Mouse (Mus musculus): ENCODE results near the gene BC048403. TPM values are rescaled to one million over a fixed set of nuclear protein-coding genes. Genes with fewer than 3 reads are reported as not detected.
"Not testable (repeated sequence)": the region's sequence is repeated elsewhere in the genome, so short reads cannot be mapped to it uniquely, and the experiment has no call there.

The BC048403 gene
- polyA plus RNA-seq, 1 experiment from 2014 or later: 2.8 TPM

DNA sequence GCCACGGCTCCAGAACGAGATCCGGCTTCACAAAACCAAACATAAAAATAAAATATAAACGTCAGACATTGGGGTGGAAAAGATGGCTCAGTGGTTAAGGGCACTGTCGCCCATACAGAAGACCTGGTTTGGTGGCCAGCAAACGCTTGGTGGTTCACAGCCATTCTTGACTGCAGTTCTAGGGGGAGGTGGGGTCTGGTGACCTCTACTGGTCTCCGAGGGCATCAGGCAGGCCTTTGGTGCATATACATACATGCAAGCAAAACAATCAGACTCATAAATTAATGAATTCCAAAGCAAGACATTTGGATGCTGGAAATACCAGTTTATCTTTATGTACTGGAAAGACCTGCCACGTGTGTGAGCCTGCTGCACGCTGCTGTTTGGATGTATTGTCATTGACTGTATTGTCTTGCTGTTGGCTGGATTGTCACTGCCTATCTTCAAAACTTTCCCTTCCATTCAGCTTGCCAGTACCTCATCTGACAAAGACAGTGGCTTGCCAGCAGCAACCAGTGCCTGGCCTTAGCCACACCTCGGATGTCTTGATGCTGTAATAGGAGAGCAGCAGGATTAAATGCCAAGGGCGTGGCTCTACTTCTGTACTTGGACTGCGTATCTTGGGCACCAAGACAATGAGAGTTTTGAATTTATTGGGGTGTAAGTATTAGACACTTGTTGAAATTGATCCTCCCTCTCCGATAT lies 24.9 kb downstream of the BC048403 start:
- no peaks in the 10 kb centered on the region for H3K27me3 ChIP-seq (replicated peaks; ENCODE audit: low read depth, poor library complexity, severe bottlenecking)
- DNase-seq (ENCODE audit: low spot score): no peak
- no peak overlapping the region for H3K4me3 ChIP-seq
- H3K4me1 ChIP-seq: no peaks in the 10 kb centered on the region
- no peaks in the 10 kb centered on the region for H3K36me3 ChIP-seq (replicated peaks)
- H3K9me3 ChIP-seq: no peaks in the 10 kb centered on the region
- WGBS: 84% methylated on average over 13 of the region's 13 CpGs
- no peak overlapping the region for H3K27ac ChIP-seq (replicated peaks)

DNA sequence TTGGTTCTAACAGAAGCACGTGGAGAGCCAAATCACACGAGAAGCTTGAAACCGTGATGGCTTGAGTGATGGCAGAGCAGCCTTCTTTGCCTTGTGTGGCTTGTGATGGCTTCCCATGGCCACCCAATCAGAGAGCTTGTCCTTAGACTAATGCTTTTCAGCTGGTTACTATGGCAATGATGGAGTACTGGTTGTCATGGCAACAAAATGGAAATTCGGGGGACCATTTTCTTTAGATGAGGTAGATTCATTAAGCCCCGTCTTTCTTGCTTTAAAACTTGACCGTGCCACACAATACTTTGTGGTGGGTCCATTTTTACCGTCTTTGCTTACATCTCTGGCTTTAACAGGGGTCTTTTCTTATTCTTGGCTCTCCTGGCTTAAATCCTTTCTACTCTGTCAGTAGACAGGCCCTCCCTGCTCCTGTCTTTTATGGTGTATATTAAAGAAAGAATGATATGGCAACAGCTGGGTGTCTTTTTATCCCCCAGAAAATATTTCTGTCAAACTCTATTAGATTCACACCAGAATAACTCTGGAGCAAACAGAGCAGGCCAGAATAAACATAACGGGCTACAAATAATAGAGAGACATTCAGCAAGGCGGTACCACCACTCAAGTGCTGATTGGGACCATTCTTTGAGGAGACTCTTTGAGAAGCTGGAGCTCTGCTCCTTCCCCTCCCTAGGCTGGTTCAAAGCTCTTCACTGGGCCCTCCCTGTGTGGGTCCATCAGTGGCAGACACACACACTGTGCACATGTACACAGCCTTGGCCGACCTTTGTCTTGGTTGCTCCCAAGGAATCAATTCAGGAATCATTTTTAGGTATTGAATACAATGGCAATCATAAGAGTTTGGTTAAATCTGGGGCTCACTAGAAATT lies 25.7 kb downstream of the BC048403 start:
- DNase-seq (ENCODE audit: low spot score): no peak

DNA sequence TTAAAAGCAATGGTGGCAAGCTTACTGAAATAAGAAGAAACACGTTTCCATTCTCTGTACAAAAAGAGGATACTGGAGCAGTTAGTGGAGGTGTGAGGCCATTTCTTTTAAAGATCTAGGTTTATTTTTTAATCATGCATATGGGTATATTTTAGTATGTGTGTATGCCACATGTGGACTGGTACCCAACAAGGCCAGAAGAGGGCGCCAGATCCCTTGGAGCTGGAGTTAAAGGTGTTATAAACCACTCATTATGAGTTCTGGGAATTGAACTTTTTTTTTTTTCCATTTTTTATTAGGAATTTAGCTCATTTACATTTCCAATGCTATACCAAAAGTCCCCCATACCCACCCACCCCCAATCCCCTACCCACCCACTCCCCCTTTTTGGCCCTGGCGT lies 27.6 kb downstream of the BC048403 start:
- 81% methylated on average over 3 of the region's 3 CpGs for WGBS
- H3K4me1 ChIP-seq: not testable (repeated sequence)
- peak; percentile 32 for DNase-seq (ENCODE audit: low spot score)

More for the DNA sequence above, 25.7 kb downstream of the BC048403 start:
- Histone ChIP-seq H3K27me3 (replicated peaks; ENCODE audit: low read depth, poor library complexity, severe bottlenecking) (no peaks in the 10 kb centered on the region), H3K9me3 (no peaks in the 10 kb centered on the region), H3K36me3 (replicated peaks) (no peaks in the 10 kb centered on the region), H3K4me3 (no peak overlapping the region), H3K27ac (replicated peaks) (no peak overlapping the region; the same call in 1 of the 2 replicates), H3K4me1 (no peaks in the 10 kb centered on the region)
- 82% methylated on average over 10 of the region's 10 CpGs for WGBS

DNA sequence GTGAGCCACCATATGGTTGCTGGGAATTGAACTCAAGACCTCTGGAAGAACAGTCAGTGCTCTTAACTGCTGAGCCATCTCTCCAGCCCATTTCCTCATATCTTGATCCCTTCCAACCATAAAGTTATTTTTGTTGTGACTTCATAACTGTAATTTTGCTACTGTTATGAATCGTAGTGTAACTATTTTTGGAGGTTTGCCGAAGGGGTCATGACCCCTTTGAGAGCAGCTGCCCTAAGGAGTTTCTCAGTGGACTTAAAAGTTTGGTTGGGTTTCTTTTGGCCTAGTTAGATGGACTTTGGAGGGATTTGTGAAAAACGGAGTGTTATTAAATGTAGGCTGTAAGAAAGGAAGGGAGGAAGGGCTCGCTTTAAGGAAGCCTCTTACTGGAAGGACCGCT lies 30.0 kb downstream of the BC048403 start:
- DNase-seq (ENCODE audit: low spot score): no peak
- Histone ChIP-seq H3K9me3 (no peaks in the 10 kb centered on the region), H3K36me3 (replicated peaks) (no peaks in the 10 kb centered on the region), H3K27ac (replicated peaks) (no peak overlapping the region), H3K4me3 (no peak overlapping the region), H3K4me1 (peaks cover 8% of the 10 kb centered on the region; the same call in 1 of the 2 replicates), H3K27me3 (replicated peaks; ENCODE audit: low read depth, poor library complexity, severe bottlenecking) (no peaks in the 10 kb centered on the region)
- WGBS: 92% methylated on average over 5 of the region's 5 CpGs

More for the DNA sequence above, 27.6 kb downstream of the BC048403 start:
- not testable (repeated sequence) for H3K36me3 ChIP-seq (replicated peaks); H3K9me3 ChIP-seq; H3K27ac ChIP-seq (replicated peaks); H3K4me3 ChIP-seq; H3K27me3 ChIP-seq (replicated peaks; ENCODE audit: low read depth, poor library complexity, severe bottlenecking)

DNA sequence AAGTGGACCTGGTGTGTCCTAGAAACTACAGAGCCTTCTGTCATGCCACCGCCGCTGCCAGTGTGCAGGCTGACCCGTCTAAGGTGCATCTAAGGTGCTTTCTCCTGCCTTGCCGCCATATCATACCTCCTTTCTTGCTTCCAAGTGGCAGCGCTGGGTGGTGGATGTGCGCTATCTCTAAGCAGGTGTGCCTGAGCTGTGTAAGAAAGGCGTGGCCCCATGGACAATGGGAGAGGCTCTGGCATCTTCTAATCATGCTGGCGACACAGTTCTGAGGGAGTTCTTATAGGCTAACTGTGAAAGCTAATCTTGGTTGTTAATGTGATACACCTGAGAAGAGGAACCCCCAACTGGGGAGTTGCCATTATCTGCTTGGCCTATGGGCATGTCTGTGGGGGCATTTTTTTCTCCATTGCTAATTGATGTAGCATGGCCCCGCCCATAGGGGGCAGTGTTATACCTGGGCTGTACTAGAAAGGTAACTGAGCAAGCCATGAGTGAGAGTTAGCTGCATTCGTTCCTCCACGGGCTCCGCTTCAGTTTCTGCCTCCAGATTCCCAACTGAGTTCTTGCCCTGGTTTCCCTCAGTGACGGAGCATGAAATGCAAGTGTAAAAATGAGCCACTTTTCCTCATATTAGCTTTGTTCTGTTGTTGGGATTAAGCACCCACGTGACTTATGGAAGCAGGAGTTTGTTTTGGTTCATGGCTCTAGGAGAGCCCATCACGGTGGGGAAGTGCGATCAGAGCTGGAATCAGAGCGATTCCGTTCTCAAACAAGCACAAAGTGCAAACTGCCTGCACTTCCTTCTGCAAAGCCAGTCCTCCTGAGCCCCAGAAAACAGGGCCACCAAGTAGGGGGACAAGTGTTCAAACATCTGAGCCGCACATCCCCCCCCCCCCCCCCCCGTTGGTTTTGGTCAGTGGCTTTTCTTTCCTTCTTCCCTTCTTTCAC lies 31.2 kb downstream of the BC048403 start:
- DNase-seq (ENCODE audit: low spot score): peak; percentile 62
- Histone ChIP-seq H3K27me3 (replicated peaks; ENCODE audit: low read depth, poor library complexity, severe bottlenecking) (no peaks in the 10 kb centered on the region), H3K36me3 (replicated peaks) (no peaks in the 10 kb centered on the region), H3K27ac (replicated peaks) (no peak overlapping the region), H3K4me1 (peaks cover 12% of the 10 kb centered on the region; the same call in 1 of the 2 replicates), H3K9me3 (no peaks in the 10 kb centered on the region), H3K4me3 (peak overlapping the region; percentile 38)
- 51% methylated on average over 20 of the region's 20 CpGs for WGBS

DNA sequence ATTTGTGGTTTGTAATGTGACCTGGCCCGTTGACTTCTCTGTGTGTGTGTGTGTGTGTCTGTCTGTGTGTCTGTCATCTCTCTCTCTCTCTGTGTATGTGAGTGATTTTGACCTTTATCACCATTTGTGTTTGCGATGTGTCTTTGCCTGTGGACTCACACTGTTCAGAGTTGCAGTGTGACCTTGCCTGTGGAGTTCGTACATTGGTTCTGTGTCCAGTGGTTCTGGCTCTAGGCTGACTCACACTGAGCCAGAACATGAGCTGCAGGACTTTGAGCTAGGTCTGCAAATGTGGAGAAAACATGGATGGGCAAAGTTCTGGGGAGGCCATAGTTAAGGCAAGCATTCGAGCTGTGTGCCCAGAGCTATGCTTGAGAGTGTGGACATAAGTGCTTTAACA lies 34.1 kb downstream of the BC048403 start:
- Histone ChIP-seq H3K36me3 (replicated peaks) (no peaks in the 10 kb centered on the region), H3K4me3 (no peak overlapping the region), H3K4me1 (peaks cover 12% of the 10 kb centered on the region; the same call in 1 of the 2 replicates), H3K9me3 (no peaks in the 10 kb centered on the region), H3K27ac (replicated peaks) (no peak overlapping the region), H3K27me3 (replicated peaks; ENCODE audit: low read depth, poor library complexity, severe bottlenecking) (no peaks in the 10 kb centered on the region)
- no peak for DNase-seq (ENCODE audit: low spot score)
- 78% methylated on average over 4 of the region's 4 CpGs for WGBS

DNA sequence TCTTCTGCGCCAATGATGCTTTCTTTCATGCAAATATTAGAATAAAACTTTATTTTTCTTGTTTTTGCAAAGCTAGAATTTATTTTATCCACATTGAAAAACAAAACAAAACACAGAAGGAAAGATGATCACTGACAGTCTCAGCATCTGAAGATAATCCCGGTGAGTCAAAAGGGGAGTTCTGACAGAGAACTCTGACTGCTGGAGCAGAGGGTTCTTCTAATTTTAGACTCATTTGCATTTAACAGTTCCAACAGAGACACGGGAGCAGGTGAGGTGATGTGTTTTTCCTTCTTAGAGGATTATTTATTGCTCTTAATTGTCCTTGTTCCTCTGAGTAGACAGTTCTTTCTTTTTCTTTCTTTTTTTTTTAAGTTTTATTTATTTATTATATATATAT lies 36.3 kb downstream of the BC048403 start:
- Histone ChIP-seq H3K27ac (replicated peaks) (no peak overlapping the region), H3K4me1 (peaks cover 11% of the 10 kb centered on the region; the same call in 1 of the 2 replicates), H3K36me3 (replicated peaks) (no peaks in the 10 kb centered on the region), H3K4me3 (no peak overlapping the region), H3K9me3 (no peaks in the 10 kb centered on the region), H3K27me3 (replicated peaks; ENCODE audit: low read depth, poor library complexity, severe bottlenecking) (no peaks in the 10 kb centered on the region)
- DNase-seq (ENCODE audit: low spot score): no peak
- WGBS: 66% methylated on average over 3 of the region's 3 CpGs

DNA sequence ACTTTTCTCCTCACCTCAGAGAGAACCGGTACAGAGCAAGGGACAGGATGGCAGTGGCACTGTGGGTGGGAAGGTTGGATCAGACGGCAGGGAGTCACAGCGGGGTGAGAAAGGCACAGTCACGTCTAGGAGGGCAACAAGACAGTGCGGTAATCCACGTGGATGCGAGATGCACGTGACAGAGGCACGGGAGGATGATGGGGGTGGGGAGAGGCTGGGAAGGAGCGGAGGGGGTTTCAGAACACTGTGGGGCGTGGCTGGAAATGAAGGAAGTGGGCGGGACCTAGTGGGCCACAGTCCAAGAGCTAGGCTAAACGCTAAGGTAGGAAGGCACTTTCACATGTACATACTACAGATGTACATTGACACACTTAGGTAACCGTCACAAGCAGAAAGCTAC lies 41.4 kb downstream of the BC048403 start:
- Histone ChIP-seq H3K4me1 (0 out of 2 replicates have a peak, but pooled peaks cover 4% of the 10 kb centered on the region), H3K9me3 (peaks cover 5% of the 10 kb centered on the region; the same call in 1 of the 2 replicates), H3K27me3 (replicated peaks; ENCODE audit: low read depth, poor library complexity, severe bottlenecking) (no peaks in the 10 kb centered on the region), H3K4me3 (no peak overlapping the region), H3K36me3 (replicated peaks) (peaks cover 40% of the 10 kb centered on the region), H3K27ac (replicated peaks) (no peak overlapping the region)
- 49% methylated on average over 14 of the region's 14 CpGs for WGBS
- no peak for DNase-seq (ENCODE audit: low spot score)

DNA sequence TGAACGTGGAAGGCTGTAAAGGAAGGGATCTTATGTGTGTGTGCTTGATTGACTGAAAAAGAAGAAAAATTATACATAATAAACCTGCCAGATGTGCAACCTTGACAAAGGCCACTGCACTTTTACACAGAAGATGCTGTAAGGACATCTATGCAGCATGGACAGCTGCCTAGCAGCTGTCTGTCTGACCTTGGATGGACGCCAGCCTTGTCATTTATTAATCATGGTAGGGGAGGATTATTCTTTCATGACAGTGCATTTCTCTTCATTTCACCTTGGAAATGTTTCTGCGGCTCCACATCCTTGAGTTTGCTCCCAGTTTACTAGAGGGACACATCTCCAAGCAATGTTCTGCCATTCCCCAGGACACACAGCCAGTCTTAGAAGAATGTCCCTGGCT lies 48.8 kb downstream of the BC048403 start:
- H3K4me3 ChIP-seq: no peak overlapping the region
- WGBS: 93% methylated on average over 3 of the region's 3 CpGs
- peaks cover 7% of the 10 kb centered on the region; the same call in 1 of the 2 replicates for H3K4me1 ChIP-seq
- H3K27ac ChIP-seq (replicated peaks): no peak overlapping the region
- H3K36me3 ChIP-seq (replicated peaks): peaks cover 43% of the 10 kb centered on the region
- no peak for DNase-seq (ENCODE audit: low spot score)
- peaks cover 3% of the 10 kb centered on the region; the same call in 1 of the 2 replicates for H3K9me3 ChIP-seq
- H3K27me3 ChIP-seq (replicated peaks; ENCODE audit: low read depth, poor library complexity, severe bottlenecking): no peaks in the 10 kb centered on the region

DNA sequence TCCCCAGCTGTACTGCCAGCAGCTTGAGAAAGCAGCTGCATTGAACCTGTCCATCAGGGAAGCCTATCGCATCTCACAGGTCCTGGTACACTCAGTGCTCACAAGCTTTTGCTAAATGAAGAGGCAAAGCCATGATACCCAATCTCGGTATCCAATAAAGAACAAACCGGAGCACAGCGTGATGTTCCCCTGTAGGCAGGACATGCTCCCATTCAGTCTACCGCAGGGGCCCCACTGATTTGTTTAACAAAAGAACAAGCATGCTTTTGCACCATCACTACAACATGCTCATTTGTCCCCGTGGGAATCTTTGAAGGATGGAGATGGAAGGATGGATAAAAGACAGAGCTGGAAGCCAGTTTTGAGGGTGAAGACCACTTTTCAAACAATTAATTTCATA lies 50.3 kb downstream of the BC048403 start:
- peaks cover 7% of the 10 kb centered on the region; the same call in 1 of the 2 replicates for H3K4me1 ChIP-seq
- 56% methylated on average over 6 of the region's 6 CpGs for WGBS
- H3K27me3 ChIP-seq (replicated peaks; ENCODE audit: low read depth, poor library complexity, severe bottlenecking): no peaks in the 10 kb centered on the region
- H3K4me3 ChIP-seq: no peak overlapping the region
- H3K9me3 ChIP-seq: no peaks in the 10 kb centered on the region
- peaks cover 33% of the 10 kb centered on the region for H3K36me3 ChIP-seq (replicated peaks)
- DNase-seq (ENCODE audit: low spot score): peak; percentile 7
- H3K27ac ChIP-seq (replicated peaks): no peak overlapping the region

DNA sequence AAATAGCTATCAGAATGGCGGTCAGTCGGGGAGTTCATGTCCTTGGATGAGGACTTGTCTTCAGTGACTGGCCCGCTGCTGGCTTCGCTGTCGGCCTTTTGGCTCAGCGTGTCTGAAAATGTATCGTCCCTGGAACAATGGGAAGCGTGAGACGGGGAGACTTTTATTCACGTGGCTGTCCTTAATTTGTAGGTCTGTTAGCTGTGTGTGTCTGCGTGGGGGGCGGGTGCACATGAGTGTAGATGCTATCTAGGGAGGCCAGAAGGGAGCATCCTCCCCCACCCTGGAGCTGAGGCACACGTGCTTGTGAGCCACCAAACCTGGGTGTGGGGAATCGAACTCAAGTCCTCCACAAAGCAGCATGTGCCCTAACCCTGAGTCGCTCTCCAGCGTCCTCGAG lies 52.9 kb downstream of the BC048403 start:
- DNase-seq (ENCODE audit: low spot score): no peak
- H3K27ac ChIP-seq (replicated peaks): no peak overlapping the region; the same call in 1 of the 2 replicates
- no peak overlapping the region for H3K4me3 ChIP-seq
- no peaks in the 10 kb centered on the region for H3K9me3 ChIP-seq
- peaks cover 16% of the 10 kb centered on the region; the same call in 1 of the 2 replicates for H3K4me1 ChIP-seq
- H3K36me3 ChIP-seq (replicated peaks): peaks cover 27% of the 10 kb centered on the region
- no peaks in the 10 kb centered on the region for H3K27me3 ChIP-seq (replicated peaks; ENCODE audit: low read depth, poor library complexity, severe bottlenecking)
- 91% methylated on average over 17 of the region's 17 CpGs for WGBS

DNA sequence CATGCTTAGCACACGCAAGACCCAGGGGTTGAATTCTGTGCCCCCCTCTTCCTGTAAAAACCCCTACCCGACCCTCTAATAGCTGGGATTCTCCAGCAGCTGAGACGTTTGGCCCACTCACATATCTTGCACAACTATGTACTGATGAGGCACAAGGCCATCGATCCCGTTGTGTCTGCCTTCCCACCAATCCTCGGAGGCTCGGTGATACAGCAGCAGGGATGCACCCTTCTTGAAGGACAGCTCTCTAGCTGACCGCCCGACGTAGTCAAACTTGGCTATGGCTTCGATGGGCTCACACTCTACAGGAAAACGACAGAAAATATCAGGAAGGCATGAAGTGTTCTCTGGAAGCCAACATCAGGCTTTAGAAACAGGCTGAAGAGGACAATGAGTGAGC lies 54.7 kb downstream of the BC048403 start:
- WGBS: 95% methylated on average over 12 of the region's 12 CpGs
- Histone ChIP-seq H3K27ac (replicated peaks) (no peak overlapping the region), H3K4me1 (peaks cover 16% of the 10 kb centered on the region; the same call in 1 of the 2 replicates), H3K4me3 (no peak overlapping the region), H3K36me3 (replicated peaks) (peaks cover 35% of the 10 kb centered on the region), H3K27me3 (replicated peaks; ENCODE audit: low read depth, poor library complexity, severe bottlenecking) (no peaks in the 10 kb centered on the region), H3K9me3 (no peaks in the 10 kb centered on the region)
- DNase-seq (ENCODE audit: low spot score): no peak
